Comparison of ENCODE assay signal across 29 mouse cellular contexts in the genomic region with DNA sequence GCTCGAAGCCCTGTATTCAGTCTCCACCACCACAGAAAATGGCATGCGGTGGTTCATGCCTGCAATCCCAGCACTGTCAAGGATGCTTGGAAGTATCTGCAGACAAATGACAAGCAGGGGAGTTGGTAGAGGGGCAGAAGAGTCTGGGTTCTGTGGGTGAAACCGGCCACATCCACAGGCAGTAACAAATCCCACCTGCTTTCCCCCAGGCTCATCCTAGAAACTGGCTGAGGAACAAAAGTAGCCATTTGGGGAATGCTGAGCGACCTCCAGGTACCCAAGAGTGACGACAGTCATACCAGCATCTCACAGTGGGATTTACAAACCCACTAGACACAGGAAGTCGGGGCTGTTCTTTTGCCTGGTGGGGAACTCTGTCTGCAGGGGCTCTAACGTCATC.
"Had no signal": no experiment of that assay in that cellular context is flagged by ENCODE, and none has a peak within 500 bp of the region (broad histone marks: within the 10 kb centered on the region; RNA-seq: fewer than 3 reads in every experiment).

No protein-coding gene starts in this region.

- H3K27ac ChIP-seq: heart, embryonic 13.5 days; heart, embryonic 15.5 days; hindbrain, embryonic 10.5 days; hindbrain, embryonic 12.5 days; hindbrain, embryonic 13.5 days; hindbrain, embryonic 14.5 days; hindbrain, embryonic 15.5 days; hindbrain, postnatal 0 days; intestine, embryonic 15.5 days; kidney, embryonic 15.5 days; kidney, postnatal 0 days; layer of hippocampus, adult 2 months; left cerebral cortex, adult 2 months had no signal

- H3K4me1 ChIP-seq: heart, embryonic 13.5 days; heart, embryonic 15.5 days; intestine, embryonic 15.5 days; kidney, embryonic 15.5 days had no signal

- DNase-seq: heart, postnatal 10 days; heart, postnatal 14 days; heart, postnatal 36 days; heart, postnatal 4 days; kidney, adult 11 months; kidney, adult 18-20 months; kidney, adult 2 months; kidney, adult 8-10 months; kidney, adult 9 months; kidney, postnatal 10 days; kidney, postnatal 14 days; kidney, postnatal 25 days; kidney, postnatal 36 days; kidney, postnatal 4 days; layer of hippocampus, adult 9-11 months; layer of hippocampus, postnatal 36 days had no signal

- H3K27me3 ChIP-seq: heart, embryonic 13.5 days; heart, embryonic 15.5 days; hindbrain, embryonic 12.5 days; hindbrain, embryonic 13.5 days; hindbrain, embryonic 15.5 days; intestine, embryonic 15.5 days; kidney, embryonic 15.5 days had no signal

- H3K4me3 ChIP-seq: heart, embryonic 13.5 days; heart, embryonic 15.5 days; hindbrain, embryonic 10.5 days; hindbrain, embryonic 12.5 days; hindbrain, embryonic 13.5 days; hindbrain, embryonic 15.5 days; intestine, embryonic 15.5 days; kidney, embryonic 15.5 days; layer of hippocampus, adult 2 months; left cerebral cortex, adult 2 months had no signal
